Mouse (Mus musculus) urinary bladder, postnatal 25 days (tissue): ENCODE data around the gene Tsfm.
"Not testable (repeated sequence)": the region's sequence is repeated elsewhere in the genome, so short reads cannot be mapped to it uniquely, and the experiment has no call there.

Experiments
- DNase-seq: peaks from one replicate; pipeline ENCODE4 v3.0.0; 2022; ENCODE audit warnings: low spot score

Tsfm gene

DNA sequence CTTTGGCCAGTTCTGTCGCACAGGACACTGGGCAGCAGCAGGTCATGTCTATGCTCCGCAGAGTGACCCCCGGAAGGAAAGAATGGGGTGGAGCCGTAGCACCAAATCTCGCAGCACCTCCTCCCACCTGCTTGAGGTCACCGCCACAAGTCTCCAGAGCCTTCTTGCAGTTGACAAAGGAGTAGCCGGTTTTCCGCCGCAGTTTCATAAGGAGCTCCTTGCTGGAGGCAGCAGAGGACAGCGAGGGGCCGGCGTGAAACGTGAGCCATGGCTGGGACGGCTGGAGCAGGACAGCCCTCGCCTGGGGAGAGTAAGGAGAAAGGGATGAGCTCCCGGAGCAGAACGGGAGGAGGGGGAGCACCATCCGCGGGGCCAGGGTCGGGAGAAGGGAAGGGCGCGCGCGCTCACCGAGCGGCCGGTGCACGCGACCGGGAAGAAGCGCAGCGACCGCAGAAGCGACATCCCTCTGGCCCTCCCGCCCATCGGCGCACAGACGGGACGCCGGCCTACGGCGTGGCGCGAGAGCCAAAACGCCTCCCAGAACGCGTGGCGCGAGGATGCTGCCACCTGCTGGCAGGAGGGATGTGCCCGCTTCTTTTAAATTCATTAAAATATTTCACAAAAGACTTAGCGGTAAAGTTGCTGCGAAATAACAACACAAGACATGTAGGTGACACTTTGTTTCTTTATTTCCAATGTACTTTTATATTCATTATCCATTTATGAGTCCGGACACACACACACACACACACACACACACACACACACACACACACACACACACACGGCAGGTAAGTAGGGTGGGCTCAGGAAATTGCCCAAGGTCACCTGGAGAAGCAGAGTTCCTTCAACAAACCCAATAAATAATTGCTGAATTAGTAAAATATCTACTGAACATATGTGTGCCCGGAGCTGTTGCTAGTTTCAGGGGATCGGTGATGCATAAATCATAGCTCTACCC, at the start of gene Tsfm:
Tsfm (minus strand) TSS at position 505 of the 961 bp plus-strand sequence.
- DNase-seq, result peak; percentile 97

DNA sequence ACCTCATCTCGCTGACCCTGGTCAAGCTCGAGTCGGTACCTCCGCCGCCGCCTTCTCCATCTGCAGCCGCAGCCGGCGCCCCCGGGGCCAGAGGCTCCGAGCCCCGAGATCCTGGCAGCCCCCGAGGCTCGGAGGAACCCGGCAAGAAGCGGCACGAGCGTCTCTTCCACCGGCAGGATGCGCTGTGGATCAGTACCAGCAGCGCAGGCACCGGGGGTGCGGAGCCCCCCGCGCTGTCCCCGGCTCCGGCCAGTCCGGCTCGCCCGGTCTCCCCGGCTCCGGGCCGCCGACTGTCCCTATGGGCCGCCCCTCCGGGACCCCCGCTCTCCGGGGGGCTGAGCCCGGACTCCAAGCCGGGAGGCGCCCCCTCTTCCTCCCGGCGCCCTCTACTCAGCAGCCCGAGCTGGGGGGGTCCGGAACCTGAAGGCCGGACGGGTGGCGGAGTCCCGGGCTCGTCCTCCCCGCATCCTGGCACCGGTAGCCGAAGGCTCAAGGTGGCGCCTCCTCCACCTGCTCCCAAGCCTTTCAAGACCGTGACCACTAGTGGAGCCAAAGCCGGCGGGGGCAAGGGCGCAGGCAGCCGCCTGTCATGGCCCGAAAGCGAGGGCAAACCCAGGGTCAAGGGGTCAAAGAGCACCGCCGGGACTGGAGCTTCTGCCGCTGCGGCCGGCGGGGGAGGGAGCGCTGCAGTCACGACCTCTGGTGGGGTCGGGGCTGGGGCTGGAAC, 49.2 kb upstream of the Tsfm start:
- no peak for DNase-seq

DNA sequence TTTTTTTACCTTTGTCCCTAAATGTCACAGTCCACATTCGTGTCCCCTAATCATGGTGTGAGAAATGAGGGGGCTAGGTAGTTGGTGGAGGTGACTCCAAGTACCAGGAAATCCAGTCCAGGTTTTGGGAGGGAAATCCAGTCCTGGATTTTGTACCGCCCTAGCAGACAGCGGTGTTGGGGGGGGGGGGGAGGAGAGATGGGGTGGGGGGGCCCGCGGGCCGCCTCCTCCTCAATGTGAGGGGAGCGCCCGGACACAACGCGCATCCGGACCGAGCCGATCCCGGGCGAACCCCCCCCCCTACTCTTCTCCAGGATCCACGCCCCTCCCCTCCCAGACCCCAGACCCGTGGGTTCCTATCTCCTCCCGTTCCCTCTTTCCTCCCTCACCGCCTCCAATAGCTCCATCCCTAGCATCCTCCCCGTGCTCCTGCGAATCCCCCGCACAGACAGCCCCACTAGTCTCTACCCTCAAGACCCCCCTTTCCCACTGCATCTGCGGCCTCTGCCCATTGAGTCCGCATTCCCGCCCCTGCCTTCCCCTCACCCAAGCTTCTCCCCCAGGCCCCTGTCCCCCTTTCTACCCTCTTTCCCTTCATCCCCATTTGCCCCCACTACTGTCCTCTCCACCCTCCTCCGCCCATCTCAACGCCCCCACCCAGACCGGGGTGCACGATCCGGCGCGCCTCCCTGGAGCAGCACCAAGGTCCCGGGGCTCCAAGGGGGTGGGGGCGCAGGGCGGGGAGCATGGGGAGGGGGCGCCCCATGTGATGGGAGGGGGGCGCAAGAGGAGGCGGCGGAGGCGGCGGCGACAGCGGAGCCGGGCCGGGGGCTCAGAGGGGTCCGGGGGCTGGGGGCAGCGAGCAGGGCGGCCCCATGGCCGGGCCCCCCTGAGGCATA, 48.3 kb upstream of the Tsfm start:
- no peak for DNase-seq

DNA sequence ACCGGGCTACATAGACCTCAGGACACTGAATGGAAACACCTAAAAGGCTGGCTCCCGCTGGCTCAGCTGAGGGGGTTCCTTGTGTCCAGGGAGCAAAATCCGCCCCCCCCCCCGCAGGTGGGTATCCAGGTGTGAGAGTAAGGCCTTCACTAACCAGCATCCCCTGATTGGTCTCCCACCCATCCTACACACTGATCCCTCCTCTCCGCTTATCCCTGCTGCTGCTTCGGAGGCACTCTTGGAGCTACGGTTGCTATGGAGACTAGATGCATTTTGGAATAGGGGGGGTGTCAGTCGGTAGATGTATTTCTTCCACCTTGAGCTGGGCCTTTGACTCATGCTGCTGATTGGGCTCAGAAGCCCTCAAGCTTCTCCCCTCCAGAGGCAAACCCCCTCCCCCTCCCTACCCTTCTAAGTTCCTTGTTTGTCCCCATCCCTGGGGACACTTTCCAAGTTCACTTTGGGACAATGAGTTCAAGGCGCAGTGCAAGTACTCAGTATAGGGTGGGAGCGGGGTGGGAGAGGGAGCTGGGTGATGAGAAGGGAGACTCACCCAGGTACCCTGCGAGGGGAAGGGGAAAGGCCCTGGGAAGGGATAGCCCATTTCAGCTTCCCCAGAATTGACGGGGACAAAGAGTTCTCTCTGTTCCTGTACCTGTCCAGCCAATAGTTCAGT, 47.5 kb upstream of the Tsfm start:
- no peak for DNase-seq

DNA sequence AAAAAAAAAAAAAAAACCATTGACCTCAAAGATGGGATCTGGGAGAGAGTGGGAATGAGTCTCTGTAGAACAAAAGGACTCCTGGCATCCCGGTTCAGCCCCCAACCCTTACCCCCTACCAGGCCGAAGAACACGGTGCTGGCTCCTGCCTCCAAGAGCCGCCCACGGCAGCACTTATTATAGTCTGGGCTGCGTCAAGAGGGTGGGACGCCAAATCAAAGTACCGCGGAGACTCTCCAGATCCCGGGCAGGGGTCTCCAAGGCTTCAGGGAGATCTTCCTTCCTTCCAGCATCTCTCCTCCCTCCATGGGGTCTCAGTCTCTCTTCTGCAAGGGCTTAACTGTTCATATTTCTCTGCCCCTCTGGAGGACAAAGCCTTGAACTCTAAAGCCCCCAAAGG, 46.9 kb upstream of the Tsfm start:
- no peak for DNase-seq

DNA sequence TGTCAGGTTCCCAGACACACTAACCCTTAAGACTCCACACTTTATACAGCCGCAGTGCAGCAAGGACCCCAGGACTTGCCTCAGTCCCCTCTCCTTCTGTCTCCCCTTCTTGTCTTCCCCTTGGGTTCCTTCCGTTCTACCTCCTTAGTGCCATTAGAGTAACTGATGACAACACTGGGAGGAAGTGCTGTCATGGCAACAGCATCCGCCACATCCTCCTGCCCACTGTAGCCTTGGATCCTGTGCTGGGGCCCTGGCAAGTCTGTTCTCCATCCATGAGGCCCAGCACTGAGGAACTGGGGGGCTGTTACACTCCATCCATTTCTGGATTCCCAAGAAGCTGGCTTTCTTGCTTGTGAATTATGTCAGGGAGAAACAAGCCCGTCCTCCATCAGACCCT, 45.4 kb upstream of the Tsfm start:
- no peak for DNase-seq

DNA sequence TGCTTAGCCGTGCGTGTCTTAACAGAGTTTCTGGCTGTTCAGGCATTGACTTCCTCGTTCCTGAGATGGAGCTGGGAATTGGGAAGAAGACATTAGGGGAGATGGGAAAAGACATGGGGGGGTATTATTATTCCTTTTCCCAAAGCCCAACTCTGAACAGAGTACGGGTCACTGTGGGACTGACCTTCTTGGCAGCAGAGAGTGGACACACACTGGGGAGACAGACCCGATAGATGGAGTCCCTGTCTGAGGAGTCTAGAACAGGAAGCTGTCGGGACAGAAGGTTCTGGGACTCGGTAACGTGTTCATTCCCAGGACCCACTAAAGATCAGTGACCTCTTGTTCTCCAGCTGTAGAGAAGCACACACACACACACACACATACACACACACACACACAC, 45.0 kb upstream of the Tsfm start:
- DNase-seq, result no peak

DNA sequence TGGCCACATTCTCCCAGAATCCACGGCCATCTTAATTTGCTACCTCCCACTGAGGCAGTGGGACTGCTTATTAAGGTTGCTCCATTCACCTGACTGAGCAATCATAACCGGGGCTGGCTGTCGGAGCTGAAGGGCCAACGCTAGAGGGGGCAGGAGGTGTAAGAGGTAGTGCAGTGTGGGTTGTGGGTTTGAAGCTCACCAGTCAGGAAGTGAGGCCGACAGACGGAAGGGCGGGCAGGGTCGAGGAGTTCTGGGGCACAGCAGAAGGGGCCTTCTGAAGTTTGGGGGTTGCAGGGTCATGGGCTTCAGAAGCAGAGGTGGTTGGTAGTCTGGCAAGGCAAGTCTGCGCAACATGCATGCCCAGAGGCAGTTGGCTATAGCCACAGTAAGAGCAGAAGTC, 44.4 kb upstream of the Tsfm start, which contains the start of gene Agap2:
Agap2 (plus strand) TSS at position 205 of the 400 bp plus-strand sequence.
- DNase-seq, result no peak

DNA sequence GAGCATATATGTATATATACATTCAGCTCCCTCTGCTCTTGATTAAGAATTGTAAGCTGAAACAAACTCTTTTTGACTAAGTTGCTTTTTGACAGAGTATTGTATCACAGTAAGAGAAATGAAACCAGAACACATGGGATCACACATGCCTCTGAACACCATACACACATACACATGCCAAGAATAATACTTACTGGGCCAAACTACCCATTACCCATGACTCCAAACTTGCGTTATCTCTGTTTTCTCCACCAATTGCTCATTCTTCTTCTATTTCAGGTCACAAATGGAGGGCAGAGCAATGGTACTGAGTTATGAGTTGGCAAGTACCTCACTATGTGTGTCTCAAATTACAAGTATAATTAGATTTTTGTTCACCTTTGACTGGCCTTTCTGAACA, 43.3 kb upstream of the Tsfm start:
- DNase-seq, result no peak

DNA sequence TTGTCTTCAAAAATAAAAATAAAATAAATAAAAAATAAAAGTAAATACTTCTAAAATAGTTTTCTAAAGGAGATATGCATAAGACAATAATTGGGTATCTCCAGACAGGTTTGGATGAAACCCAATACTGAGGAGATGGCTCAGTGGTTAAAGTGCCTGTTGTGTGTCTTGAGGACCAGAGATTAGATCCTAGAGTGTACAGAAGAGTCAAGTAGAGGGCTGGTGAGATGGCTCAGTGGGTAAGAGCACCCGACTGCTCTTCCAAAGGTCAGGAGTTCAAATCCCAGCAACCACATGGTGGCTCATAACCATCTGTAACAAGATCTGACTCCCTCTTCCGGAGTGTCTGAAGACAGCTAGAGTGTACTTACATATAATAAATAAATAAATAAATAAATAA, 42.3 kb upstream of the Tsfm start:
- DNase-seq, result not testable (repeated sequence)

DNA sequence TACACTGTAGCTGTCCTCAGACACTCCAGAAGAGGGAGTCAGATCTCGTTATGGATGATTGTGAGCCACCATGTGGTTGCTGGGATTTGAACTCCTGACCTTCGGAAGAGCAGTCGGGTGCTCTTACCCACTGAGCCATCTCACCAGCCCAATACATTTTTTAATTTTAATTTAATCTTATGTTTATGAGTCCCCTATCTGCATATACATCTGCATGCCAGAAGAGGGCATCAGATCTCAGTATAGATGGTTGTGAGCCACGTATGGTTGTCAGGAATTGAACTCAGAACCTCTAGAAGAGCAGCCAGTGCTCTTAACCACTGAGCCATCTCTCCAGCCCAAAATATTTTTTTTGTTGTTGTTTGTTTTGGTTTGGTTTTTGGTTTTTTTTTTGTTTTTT, 41.6 kb upstream of the Tsfm start:
- DNase-seq, result not testable (repeated sequence)

DNA sequence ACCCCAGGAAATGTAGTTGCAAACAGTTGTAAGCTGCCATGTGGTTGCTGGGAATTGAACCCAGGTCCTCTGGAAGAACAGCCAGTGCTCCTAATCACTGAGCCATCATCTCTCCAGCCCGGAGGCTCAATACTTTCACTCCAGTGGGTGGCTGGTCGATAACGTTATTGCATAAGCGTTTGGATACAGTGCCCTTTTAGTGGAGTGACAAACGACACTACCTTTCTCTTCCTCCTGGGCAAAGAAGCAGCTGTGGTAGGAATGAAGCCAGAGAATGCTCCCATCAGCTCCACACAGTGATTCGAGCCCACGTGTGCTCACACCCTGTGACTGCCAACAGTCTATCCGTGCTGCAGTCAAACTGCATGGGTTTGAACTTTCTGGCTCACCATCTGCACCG, 40.6 kb upstream of the Tsfm start:
- DNase-seq, result no peak

DNA sequence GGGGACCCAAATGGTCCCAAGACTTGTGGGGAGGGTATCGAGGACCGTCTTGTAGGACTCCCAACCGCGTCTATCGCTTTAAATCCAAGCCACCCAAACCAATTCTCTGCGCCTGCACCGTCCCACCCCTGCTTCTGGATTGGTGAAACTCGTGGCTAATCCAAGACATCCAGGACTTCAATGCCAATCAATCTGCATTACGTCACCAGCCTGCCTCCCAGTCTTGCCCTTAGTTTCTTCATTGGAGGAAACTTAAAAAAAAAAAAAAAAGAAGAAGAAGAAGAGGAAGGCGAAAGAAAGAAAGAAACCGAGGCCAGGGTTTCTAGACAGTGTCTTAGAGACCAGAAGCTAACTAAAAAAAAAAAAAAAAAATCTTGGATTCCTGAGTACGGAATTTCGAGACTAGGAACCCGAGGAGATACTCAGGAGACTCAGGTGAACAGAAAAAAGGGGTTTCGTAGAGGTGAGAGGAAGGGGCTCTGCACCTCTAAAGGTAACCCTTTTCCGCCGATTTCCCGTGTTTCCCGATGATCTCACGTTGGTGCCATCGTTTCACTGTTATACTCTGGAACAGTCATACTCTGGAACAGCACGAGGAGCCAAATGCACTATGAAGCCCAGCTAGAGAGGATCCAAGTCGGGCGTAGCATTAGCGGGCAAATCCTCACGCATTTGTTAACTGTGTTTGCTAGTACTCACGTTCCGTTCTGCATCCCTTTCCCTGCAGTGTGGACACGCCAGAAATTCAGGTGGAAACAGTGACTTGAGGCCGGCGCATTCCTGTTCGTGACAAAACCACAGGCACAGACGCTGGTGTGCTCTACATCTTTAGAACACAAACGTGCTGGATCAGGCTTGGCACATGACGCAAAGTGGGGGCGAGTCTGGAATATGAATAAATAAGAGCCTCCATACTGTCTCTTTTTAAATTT, 39.8 kb upstream of the Tsfm start, which contains the start of gene Tspan31:
Tspan31 (minus strand) TSS at position 75 of the 932 bp plus-strand sequence.
- DNase-seq, result peak; percentile 74

DNA sequence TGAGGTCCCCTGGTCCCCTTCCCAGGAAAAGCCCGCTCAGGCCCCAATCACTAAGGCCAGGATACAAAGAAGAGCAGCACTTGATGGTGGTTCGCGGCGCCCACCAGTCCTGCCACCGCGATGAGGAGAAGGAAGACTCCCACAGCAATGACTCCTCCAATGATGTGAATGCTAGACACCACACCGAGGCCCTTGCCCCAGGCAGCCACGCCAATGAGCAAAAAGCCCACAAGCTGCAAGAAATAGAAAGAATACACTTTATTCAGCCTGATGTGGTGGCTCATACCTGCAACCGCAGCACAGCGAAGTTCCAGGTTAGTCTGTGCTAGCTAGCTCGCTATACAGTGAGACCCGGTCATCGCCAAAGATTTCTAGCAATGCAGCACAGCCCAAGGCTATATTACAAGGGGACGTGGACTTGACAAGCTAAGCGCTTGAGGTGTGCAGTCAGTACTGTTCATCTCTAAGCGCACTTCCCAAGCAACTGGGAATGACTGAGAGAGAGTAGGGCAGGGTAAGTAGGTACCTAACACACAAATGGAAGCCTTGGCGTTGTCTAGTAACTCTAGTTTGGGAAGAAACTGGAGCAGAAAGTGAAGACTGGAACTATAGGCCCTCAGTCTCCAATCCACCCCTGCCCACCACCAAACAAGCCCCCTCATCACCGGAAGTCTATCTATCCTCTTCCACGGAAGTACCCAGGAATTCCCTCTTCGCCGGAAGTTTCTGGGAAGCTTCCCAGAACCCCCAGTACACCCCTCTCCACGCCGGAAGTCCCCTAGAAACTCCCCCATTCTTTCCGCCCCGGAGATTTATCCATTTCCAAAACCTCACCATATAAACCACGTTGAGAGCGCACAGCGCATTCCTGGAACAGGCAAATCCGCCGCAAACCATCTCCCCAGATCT, 38.9 kb upstream of the Tsfm start:
- DNase-seq, result no peak

DNA sequence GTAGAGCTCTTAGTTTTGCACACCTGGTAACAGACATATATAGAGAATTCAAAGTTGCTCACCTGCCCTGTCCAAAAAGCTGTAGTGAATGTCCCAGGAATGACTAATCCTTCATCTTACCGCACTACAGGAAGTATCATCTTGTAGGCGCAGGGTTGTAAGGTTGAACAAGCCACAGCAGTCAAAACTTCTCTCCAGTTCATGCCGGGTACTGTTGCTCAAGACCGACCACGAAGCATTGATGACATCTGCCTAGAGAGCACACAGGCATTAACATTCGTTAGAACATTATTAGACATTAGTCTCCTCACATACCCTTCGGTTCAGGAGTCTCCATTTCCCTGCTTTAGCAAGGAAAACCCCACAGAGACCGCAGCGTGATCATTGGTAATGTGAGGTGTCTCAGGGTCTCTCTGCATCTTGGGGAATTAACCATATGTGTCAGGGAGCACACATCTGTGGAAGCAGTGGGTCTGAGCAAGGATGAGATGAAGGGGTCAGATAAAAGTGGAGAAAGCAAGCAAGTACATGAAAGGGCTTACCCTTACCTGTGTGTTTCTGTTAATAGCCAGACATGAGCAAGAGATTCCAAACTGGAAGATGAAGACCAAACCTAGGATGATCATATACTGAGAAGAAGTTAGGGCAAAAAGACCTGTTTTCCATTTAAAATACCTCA, 37.9 kb upstream of the Tsfm start:
- DNase-seq, result no peak

DNA sequence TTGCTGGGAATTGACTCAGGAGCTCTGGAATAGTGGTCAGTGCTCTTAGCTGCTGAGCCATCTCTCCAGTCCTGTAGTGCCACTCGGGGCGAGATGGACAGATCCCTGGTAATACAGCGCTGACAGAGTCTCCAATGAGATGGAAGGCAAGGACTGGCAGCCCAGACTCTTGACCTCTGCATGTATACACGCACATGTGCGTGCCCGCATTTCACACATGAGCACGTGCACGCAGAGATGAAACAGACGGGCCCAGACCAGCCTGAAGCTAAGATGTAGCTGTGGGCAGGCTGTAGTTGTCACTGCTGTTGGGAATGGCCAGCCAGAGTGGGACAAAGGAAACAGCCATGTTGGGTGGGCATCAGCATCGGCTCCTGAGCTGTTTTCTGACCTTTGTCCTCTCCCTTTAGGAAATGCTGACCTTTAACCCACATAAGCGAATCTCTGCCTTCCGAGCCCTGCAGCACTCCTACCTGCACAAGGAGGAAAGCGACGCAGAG, 35.9 kb upstream of the Tsfm start:
- DNase-seq, result no peak

DNA sequence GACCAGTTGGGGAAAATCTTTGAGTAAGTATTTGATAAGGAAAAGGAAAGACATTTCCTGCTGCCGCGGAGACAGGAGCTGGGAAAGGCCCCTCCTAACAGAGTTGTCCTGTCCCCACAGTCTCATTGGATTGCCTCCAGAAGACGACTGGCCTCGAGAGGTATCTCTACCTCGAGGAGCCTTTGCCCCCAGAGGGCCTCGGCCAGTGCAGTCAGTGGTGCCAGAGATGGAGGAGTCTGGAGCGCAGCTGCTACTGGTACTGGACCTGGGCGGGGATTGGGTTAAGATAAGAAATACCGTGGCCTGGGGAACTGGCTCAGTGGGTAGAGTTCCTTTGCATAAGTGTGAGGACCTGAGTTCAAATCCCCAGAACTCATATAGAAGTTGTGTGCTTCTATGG, 35.3 kb upstream of the Tsfm start:
- DNase-seq, result no peak
